Mouse (Mus musculus): ENCODE data around the gene Jmy.

Jmy gene

GRCm38 (mm10) chr13:93499167-93499972 lies at the start of gene Jmy:
TSS of gene Jmy (minus strand) at chr13:93499808.
- TF ChIP-seq POU5F1 (IDR thresholded peaks at IDR 0.05; ENCODE audit: borderline replicate concordance, low read length): no peak
- no peak for TF ChIP-seq CTCF (conservative IDR thresholded peaks at IDR 0.05; ENCODE audit: low read length)
- no peak for TF ChIP-seq NANOG (IDR thresholded peaks at IDR 0.05; ENCODE audit: borderline replicate concordance, low read length)
- peak within 1 kb of the TSS; percentile 89 for H3K4me3 ChIP-seq (replicated peaks; ENCODE audit: low read length)
- peaks cover 9% of the 10 kb centered on the region; the same call in 1 of the 2 replicates for H3K27me3 ChIP-seq (ENCODE audit: insufficient read depth, low read length)
- peaks cover 15% of the 10 kb centered on the region for H3K36me3 ChIP-seq (ENCODE audit: insufficient read depth, low read length)
- peaks cover 33% of the 10 kb centered on the region for H3K4me1 ChIP-seq (replicated peaks; ENCODE audit: low read depth, low read length)
- peaks cover 4% of the 10 kb centered on the region; the same call in 1 of the 2 replicates for H3K9me3 ChIP-seq (ENCODE audit: low read length)

- Histone ChIP-seq H3K36me3 (ENCODE audit: insufficient read depth, low read length) (no peaks in the 10 kb centered on the region), H3K27me3 (ENCODE audit: insufficient read depth, low read length) (no peaks in the 10 kb centered on the region), H3K4me3 (replicated peaks; ENCODE audit: low read length) (no peak overlapping the region), H3K4me1 (replicated peaks; ENCODE audit: low read depth, low read length) (0 out of 2 replicates have a peak, but pooled peaks cover 2% of the 10 kb centered on the region), H3K9me3 (ENCODE audit: low read length) (peaks cover 7% of the 10 kb centered on the region; the same call in 1 of the 2 replicates)
- TF ChIP-seq NANOG (IDR thresholded peaks at IDR 0.05; ENCODE audit: borderline replicate concordance, low read length): no peak
- no peak for TF ChIP-seq CTCF (conservative IDR thresholded peaks at IDR 0.05; ENCODE audit: low read length)
- TF ChIP-seq POU5F1 (IDR thresholded peaks at IDR 0.05; ENCODE audit: borderline replicate concordance, low read length): no peak
These were observed 48.0 kb upstream of the Jmy start for GRCm38 (mm10) chr13:93547641-93548040.

DNA sequence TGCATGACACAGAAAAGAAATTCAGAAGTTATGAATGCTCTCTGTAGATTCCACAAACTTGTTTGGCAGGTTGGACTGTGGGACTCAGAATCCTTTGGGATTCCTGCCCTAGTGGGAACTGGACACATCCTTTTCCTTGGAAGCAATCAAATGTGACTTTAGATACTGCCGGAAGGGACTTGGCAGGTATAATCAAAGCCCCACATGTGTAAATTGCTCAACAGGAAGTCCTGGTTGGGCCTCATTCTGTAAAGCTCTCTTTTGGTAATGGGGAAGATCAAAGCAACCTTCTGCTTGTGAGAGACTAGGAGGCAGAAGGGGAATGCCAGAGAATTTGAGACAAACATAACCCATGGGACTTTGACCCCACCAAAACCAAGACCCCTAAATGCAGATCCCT lies 46.4 kb upstream of the Jmy start:
- H3K9me3 ChIP-seq (ENCODE audit: low read length): peaks cover 7% of the 10 kb centered on the region; the same call in 1 of the 2 replicates
- no peaks in the 10 kb centered on the region for H3K36me3 ChIP-seq (ENCODE audit: insufficient read depth, low read length)
- H3K4me1 ChIP-seq (replicated peaks; ENCODE audit: low read depth, low read length): 0 out of 2 replicates have a peak, but pooled peaks cover 2% of the 10 kb centered on the region
- TF ChIP-seq POU5F1 (IDR thresholded peaks at IDR 0.05; ENCODE audit: borderline replicate concordance, low read length): no peak
- no peak for TF ChIP-seq NANOG (IDR thresholded peaks at IDR 0.05; ENCODE audit: borderline replicate concordance, low read length)
- TF ChIP-seq CTCF (conservative IDR thresholded peaks at IDR 0.05; ENCODE audit: low read length): no peak
- H3K4me3 ChIP-seq (replicated peaks; ENCODE audit: low read length): no peak overlapping the region
- no peaks in the 10 kb centered on the region for H3K27me3 ChIP-seq (ENCODE audit: insufficient read depth, low read length)

- TF ChIP-seq POU5F1 (IDR thresholded peaks at IDR 0.05; ENCODE audit: borderline replicate concordance, low read length): no peak
- TF ChIP-seq CTCF (conservative IDR thresholded peaks at IDR 0.05; ENCODE audit: low read length): no peak
- no peak for TF ChIP-seq NANOG (IDR thresholded peaks at IDR 0.05; ENCODE audit: borderline replicate concordance, low read length)
- Histone ChIP-seq H3K4me3 (replicated peaks; ENCODE audit: low read length) (no peak overlapping the region), H3K36me3 (ENCODE audit: insufficient read depth, low read length) (no peaks in the 10 kb centered on the region), H3K27me3 (ENCODE audit: insufficient read depth, low read length) (no peaks in the 10 kb centered on the region), H3K9me3 (ENCODE audit: low read length) (peaks cover 19% of the 10 kb centered on the region), H3K4me1 (replicated peaks; ENCODE audit: low read depth, low read length) (0 out of 2 replicates have a peak, but pooled peaks cover 2% of the 10 kb centered on the region)
These were observed 44.7 kb upstream of the Jmy start for GRCm38 (mm10) chr13:93544274-93544673.

DNA sequence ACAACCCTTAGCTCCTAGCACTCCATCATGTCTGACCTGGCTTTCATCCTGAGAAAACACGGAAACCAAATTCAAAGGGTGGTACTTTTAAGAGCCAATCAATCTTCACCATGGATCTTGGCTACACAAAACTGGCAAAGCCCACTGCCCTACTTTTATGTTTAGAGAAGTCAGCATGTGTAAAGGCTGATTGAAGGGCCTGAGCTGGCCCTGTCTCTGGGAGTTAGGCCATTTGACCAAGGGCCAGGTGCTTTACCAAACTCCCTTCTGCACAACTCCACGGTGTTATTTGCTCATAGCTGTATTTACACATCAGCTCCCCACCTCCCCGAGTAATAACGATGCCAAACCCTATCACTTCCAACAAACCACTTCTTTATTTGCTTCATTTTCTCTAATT lies 39.7 kb upstream of the Jmy start:
- H3K4me3 ChIP-seq (replicated peaks; ENCODE audit: low read length): no peak overlapping the region
- no peak for TF ChIP-seq POU5F1 (IDR thresholded peaks at IDR 0.05; ENCODE audit: borderline replicate concordance, low read length)
- TF ChIP-seq NANOG (IDR thresholded peaks at IDR 0.05; ENCODE audit: borderline replicate concordance, low read length): no peak
- TF ChIP-seq CTCF (conservative IDR thresholded peaks at IDR 0.05; ENCODE audit: low read length): no peak
- no peaks in the 10 kb centered on the region for H3K27me3 ChIP-seq (ENCODE audit: insufficient read depth, low read length)
- H3K9me3 ChIP-seq (ENCODE audit: low read length): peaks cover 39% of the 10 kb centered on the region
- H3K4me1 ChIP-seq (replicated peaks; ENCODE audit: low read depth, low read length): no peaks in the 10 kb centered on the region
- H3K36me3 ChIP-seq (ENCODE audit: insufficient read depth, low read length): no peaks in the 10 kb centered on the region

DNA sequence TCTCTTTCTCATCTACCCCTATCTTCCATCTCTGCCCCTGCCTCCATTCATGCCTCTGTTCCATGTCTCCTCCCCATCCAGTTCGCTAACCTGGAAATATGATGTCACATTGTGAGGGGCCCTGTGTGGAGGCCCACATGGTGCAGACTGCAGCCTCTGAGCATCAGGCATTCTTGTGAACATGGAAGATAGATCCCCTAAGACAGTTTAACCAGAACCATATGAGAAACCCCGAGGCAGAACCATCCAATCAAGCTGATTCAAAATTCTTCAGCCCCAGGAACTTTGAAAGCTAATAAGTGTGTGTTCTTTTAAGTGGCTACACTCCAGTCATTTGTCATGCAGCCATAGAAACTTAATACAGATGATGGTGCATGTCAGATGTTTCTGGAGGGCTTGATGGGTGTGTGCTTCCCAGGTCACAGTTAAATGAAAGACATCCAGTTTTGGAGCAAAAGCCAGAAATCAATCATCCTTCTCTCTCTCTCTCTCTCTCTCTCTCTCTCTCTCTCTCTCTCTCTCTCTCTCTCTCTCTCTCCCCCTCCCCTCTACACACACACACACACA lies 19.2 kb upstream of the Jmy start:
- peaks cover 6% of the 10 kb centered on the region for H3K9me3 ChIP-seq (ENCODE audit: low read length)
- TF ChIP-seq CTCF (conservative IDR thresholded peaks at IDR 0.05; ENCODE audit: low read length) (no peak), NANOG (IDR thresholded peaks at IDR 0.05; ENCODE audit: borderline replicate concordance, low read length) (no peak), POU5F1 (IDR thresholded peaks at IDR 0.05; ENCODE audit: borderline replicate concordance, low read length) (no peak)
- no peak overlapping the region for H3K4me3 ChIP-seq (replicated peaks; ENCODE audit: low read length)
- no peaks in the 10 kb centered on the region for H3K27me3 ChIP-seq (ENCODE audit: insufficient read depth, low read length)
- no peaks in the 10 kb centered on the region for H3K36me3 ChIP-seq (ENCODE audit: insufficient read depth, low read length)
- peaks cover 9% of the 10 kb centered on the region for H3K4me1 ChIP-seq (replicated peaks; ENCODE audit: low read depth, low read length)

DNA sequence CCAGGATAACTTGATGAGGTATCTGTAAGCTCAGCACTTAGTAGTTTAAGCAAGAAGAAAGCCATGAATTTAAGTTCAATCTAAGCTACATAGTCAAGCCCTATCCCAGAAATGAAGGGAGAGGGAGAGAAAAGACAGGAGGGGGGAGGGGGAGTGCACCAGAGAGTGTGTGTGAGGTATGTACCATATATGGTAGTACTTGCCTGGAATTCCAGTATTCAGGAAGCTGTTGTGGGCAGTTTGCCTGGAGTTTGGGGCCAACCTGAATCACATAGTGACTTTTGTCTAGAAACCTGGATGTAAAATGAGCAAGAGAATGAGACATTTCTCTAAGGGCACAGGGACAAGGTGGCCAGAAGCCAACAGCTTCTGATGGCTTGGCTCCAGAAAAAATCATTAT lies 17.6 kb upstream of the Jmy start:
- TF ChIP-seq CTCF (conservative IDR thresholded peaks at IDR 0.05; ENCODE audit: low read length) (no peak), NANOG (IDR thresholded peaks at IDR 0.05; ENCODE audit: borderline replicate concordance, low read length) (no peak), POU5F1 (IDR thresholded peaks at IDR 0.05; ENCODE audit: borderline replicate concordance, low read length) (no peak)
- no peaks in the 10 kb centered on the region for H3K27me3 ChIP-seq (ENCODE audit: insufficient read depth, low read length)
- H3K4me1 ChIP-seq (replicated peaks; ENCODE audit: low read depth, low read length): peaks cover 9% of the 10 kb centered on the region
- H3K36me3 ChIP-seq (ENCODE audit: insufficient read depth, low read length): no peaks in the 10 kb centered on the region
- no peak overlapping the region for H3K4me3 ChIP-seq (replicated peaks; ENCODE audit: low read length)
- no peaks in the 10 kb centered on the region for H3K9me3 ChIP-seq (ENCODE audit: low read length)

- Histone ChIP-seq H3K27me3 (ENCODE audit: insufficient read depth, low read length) (no peaks in the 10 kb centered on the region), H3K36me3 (ENCODE audit: insufficient read depth, low read length) (no peaks in the 10 kb centered on the region), H3K4me3 (replicated peaks; ENCODE audit: low read length) (no peak overlapping the region), H3K9me3 (ENCODE audit: low read length) (no peaks in the 10 kb centered on the region), H3K4me1 (replicated peaks; ENCODE audit: low read depth, low read length) (peaks cover 9% of the 10 kb centered on the region)
- TF ChIP-seq POU5F1 (IDR thresholded peaks at IDR 0.05; ENCODE audit: borderline replicate concordance, low read length) (no peak), NANOG (IDR thresholded peaks at IDR 0.05; ENCODE audit: borderline replicate concordance, low read length) (no peak), CTCF (conservative IDR thresholded peaks at IDR 0.05; ENCODE audit: low read length) (no peak)
These were observed 14.6 kb upstream of the Jmy start for GRCm38 (mm10) chr13:93514000-93514795.
